Mouse (Mus musculus): ENCODE data around the gene 2610528A11Rik. TPM values are rescaled to one million over a fixed set of nuclear protein-coding genes. Genes with fewer than 3 reads are reported as not detected.

The 2610528A11Rik gene
- polyA plus RNA-seq, 1 experiment: 2.9 TPM

DNA sequence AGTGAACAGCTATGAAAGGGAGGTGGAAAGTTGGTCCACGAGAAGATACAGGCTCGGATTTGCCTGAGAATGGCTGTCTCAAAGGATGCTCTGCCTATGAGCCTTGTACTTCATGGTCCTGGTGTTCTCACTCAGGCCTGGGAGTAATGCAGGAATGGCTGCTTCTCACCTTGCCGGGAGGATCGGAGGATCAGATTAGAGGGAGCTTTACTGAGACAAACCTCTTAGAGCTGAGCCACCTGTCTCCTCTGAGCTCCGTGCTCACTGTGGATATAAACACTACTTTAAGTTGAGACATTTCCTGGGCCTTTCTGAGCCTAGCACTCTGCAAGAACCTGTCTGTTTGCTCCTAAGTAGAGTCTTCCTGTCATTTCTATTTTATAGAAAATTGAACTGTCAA lies 12.3 kb downstream of the 2610528A11Rik start:
- Histone ChIP-seq H3K4me3 (ENCODE audit: control insufficient read depth, insufficient read depth, low read length) (no peak overlapping the region), H3K27me3 (ENCODE audit: control insufficient read depth, insufficient read depth, low read length) (no peaks in the 10 kb centered on the region), H3K27ac (ENCODE audit: control insufficient read depth, insufficient read depth, low read length) (no peak overlapping the region), H3K4me1 (replicated peaks; ENCODE audit: control insufficient read depth, insufficient read depth, low read length) (no peaks in the 10 kb centered on the region), H3K36me3 (ENCODE audit: control insufficient read depth, insufficient read depth, low read length) (no peaks in the 10 kb centered on the region)
- TF ChIP-seq POLR2A (IDR thresholded peaks at IDR 0.05; ENCODE audit: control insufficient read depth, extremely low read depth, insufficient read depth, low read length, poor library complexity): no peak
- no peak for TF ChIP-seq CTCF (IDR thresholded peaks at IDR 0.05; ENCODE audit: borderline replicate concordance, control insufficient read depth, extremely low read depth, insufficient read depth, low read length, poor library complexity)
- 92% methylated on average over 5 of the region's 5 CpGs for WGBS
- no peak for DNase-seq

GRCm38 (mm10) chr14:37097956-37098530 lies 15.8 kb downstream of the 2610528A11Rik start, which contains the start of gene Cdhr1:
Gene Cdhr1, minus strand, starts transcription at chr14:37098347.
- TF ChIP-seq POLR2A (IDR thresholded peaks at IDR 0.05; ENCODE audit: control insufficient read depth, extremely low read depth, insufficient read depth, low read length, poor library complexity): no peak
- TF ChIP-seq CTCF (IDR thresholded peaks at IDR 0.05; ENCODE audit: borderline replicate concordance, control insufficient read depth, extremely low read depth, insufficient read depth, low read length, poor library complexity): no peak
- Histone ChIP-seq H3K4me1 (replicated peaks; ENCODE audit: control insufficient read depth, insufficient read depth, low read length) (no peaks in the 10 kb centered on the region), H3K4me3 (ENCODE audit: control insufficient read depth, insufficient read depth, low read length) (no peak within 1 kb of the TSS), H3K27me3 (ENCODE audit: control insufficient read depth, insufficient read depth, low read length) (no peaks in the 10 kb centered on the region), H3K27ac (ENCODE audit: control insufficient read depth, insufficient read depth, low read length) (no peak within 1 kb of the TSS), H3K36me3 (ENCODE audit: control insufficient read depth, insufficient read depth, low read length) (no peaks in the 10 kb centered on the region)
- no peak for DNase-seq
- WGBS: 4% methylated on average over 30 of the region's 30 CpGs

DNA sequence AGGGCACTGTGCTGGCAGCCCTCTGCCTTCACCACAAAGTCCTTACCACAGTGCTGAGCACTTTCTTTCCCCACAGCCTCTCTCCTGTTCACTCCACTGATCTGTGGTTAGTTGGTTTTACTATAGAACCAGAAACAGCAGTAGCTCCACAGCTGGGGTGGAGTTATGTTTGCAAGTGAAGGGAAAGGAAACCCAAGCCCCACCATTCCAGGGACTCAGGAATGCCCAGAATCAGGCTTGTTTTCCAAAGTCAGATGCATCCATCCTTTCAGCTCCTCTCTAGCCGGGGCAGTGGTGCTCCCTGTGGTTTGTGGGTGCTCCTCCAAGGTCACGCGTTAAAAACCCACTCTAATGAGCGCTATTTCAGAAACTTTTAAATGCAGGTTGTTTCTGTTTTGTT lies 18.3 kb downstream of the 2610528A11Rik start:
- Histone ChIP-seq H3K27ac (ENCODE audit: control insufficient read depth, insufficient read depth, low read length) (no peak overlapping the region), H3K4me3 (ENCODE audit: control insufficient read depth, insufficient read depth, low read length) (no peak overlapping the region), H3K4me1 (replicated peaks; ENCODE audit: control insufficient read depth, insufficient read depth, low read length) (no peaks in the 10 kb centered on the region), H3K36me3 (ENCODE audit: control insufficient read depth, insufficient read depth, low read length) (no peaks in the 10 kb centered on the region), H3K27me3 (ENCODE audit: control insufficient read depth, insufficient read depth, low read length) (no peaks in the 10 kb centered on the region)
- no peak for DNase-seq
- no peak for TF ChIP-seq POLR2A (IDR thresholded peaks at IDR 0.05; ENCODE audit: control insufficient read depth, extremely low read depth, insufficient read depth, low read length, poor library complexity)
- TF ChIP-seq CTCF (IDR thresholded peaks at IDR 0.05; ENCODE audit: borderline replicate concordance, control insufficient read depth, extremely low read depth, insufficient read depth, low read length, poor library complexity): no peak
- WGBS: 72% methylated on average over 4 of the region's 4 CpGs

GRCm38 (mm10) chr14:37094436-37094835 lies 19.4 kb downstream of the 2610528A11Rik start:
- TF ChIP-seq POLR2A (IDR thresholded peaks at IDR 0.05; ENCODE audit: control insufficient read depth, extremely low read depth, insufficient read depth, low read length, poor library complexity): no peak
- TF ChIP-seq CTCF (IDR thresholded peaks at IDR 0.05; ENCODE audit: borderline replicate concordance, control insufficient read depth, extremely low read depth, insufficient read depth, low read length, poor library complexity): no peak
- Histone ChIP-seq H3K27ac (ENCODE audit: control insufficient read depth, insufficient read depth, low read length) (no peak overlapping the region), H3K4me1 (replicated peaks; ENCODE audit: control insufficient read depth, insufficient read depth, low read length) (no peaks in the 10 kb centered on the region), H3K4me3 (ENCODE audit: control insufficient read depth, insufficient read depth, low read length) (no peak overlapping the region), H3K36me3 (ENCODE audit: control insufficient read depth, insufficient read depth, low read length) (no peaks in the 10 kb centered on the region), H3K27me3 (ENCODE audit: control insufficient read depth, insufficient read depth, low read length) (no peaks in the 10 kb centered on the region)
- 84% methylated on average over 6 of the region's 6 CpGs for WGBS
- no peak for DNase-seq

DNA sequence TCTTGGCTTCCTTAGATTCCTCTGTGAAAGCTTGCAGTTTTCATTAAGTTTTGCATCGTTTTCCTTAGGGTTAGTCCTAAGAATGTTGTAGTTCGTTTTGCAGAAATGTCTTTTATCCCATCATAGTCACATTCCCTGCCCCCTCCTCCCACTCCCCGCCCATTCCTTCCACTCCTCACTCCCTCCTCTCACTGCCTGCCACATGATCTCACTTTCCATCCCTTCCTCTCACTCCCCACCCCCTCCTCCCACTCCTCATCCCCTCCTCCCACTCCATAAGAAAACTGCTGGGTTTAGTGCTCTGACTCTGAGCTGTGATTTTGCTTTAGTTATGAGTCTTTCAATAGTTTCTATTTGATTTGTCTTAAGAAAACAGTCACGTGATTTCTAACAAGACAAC lies 30.1 kb downstream of the 2610528A11Rik start:
- H3K4me3 ChIP-seq (ENCODE audit: control insufficient read depth, insufficient read depth, low read length): no peak overlapping the region
- DNase-seq: no peak
- 44% methylated on average over 4 of the region's 4 CpGs for WGBS
- H3K27me3 ChIP-seq (ENCODE audit: control insufficient read depth, insufficient read depth, low read length): no peaks in the 10 kb centered on the region
- no peak for TF ChIP-seq POLR2A (IDR thresholded peaks at IDR 0.05; ENCODE audit: control insufficient read depth, extremely low read depth, insufficient read depth, low read length, poor library complexity)
- no peak for TF ChIP-seq CTCF (IDR thresholded peaks at IDR 0.05; ENCODE audit: borderline replicate concordance, control insufficient read depth, extremely low read depth, insufficient read depth, low read length, poor library complexity)
- no peaks in the 10 kb centered on the region for H3K36me3 ChIP-seq (ENCODE audit: control insufficient read depth, insufficient read depth, low read length)
- H3K27ac ChIP-seq (ENCODE audit: control insufficient read depth, insufficient read depth, low read length): no peak overlapping the region
- no peaks in the 10 kb centered on the region for H3K4me1 ChIP-seq (replicated peaks; ENCODE audit: control insufficient read depth, insufficient read depth, low read length)

DNA sequence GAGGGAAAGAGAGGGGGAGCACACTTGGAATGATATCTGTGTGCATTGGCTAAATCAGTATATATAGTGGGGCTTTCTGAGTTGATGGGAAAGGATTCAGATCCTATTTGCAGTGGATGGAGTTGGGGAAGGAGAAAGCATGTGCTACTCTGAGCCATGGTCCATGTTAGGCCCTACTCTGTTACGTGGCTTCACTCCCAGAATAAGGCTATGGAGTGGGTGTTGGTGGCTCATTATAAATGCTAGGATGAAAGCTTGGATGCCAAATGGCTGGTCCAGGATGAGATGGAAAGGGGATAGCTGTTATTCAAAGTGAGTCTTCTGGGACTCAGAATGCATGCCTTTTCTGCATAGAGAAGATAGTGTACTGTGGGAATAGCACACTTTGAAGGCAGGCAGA lies 33.1 kb downstream of the 2610528A11Rik start:
- 90% methylated on average over 1 of the region's 1 CpGs for WGBS
- H3K27ac ChIP-seq (ENCODE audit: control insufficient read depth, insufficient read depth, low read length): no peak overlapping the region
- H3K27me3 ChIP-seq (ENCODE audit: control insufficient read depth, insufficient read depth, low read length): no peaks in the 10 kb centered on the region
- no peaks in the 10 kb centered on the region for H3K4me1 ChIP-seq (replicated peaks; ENCODE audit: control insufficient read depth, insufficient read depth, low read length)
- TF ChIP-seq CTCF (IDR thresholded peaks at IDR 0.05; ENCODE audit: borderline replicate concordance, control insufficient read depth, extremely low read depth, insufficient read depth, low read length, poor library complexity) (no peak), POLR2A (IDR thresholded peaks at IDR 0.05; ENCODE audit: control insufficient read depth, extremely low read depth, insufficient read depth, low read length, poor library complexity) (no peak)
- no peaks in the 10 kb centered on the region for H3K36me3 ChIP-seq (ENCODE audit: control insufficient read depth, insufficient read depth, low read length)
- DNase-seq: no peak
- no peak overlapping the region for H3K4me3 ChIP-seq (ENCODE audit: control insufficient read depth, insufficient read depth, low read length)

- 26% methylated on average over 9 of the region's 9 CpGs for WGBS
- H3K4me3 ChIP-seq (ENCODE audit: control insufficient read depth, insufficient read depth, low read length): no peak overlapping the region
- no peaks in the 10 kb centered on the region for H3K4me1 ChIP-seq (replicated peaks; ENCODE audit: control insufficient read depth, insufficient read depth, low read length)
- no peaks in the 10 kb centered on the region for H3K36me3 ChIP-seq (ENCODE audit: control insufficient read depth, insufficient read depth, low read length)
- no peak overlapping the region for H3K27ac ChIP-seq (ENCODE audit: control insufficient read depth, insufficient read depth, low read length)
- H3K27me3 ChIP-seq (ENCODE audit: control insufficient read depth, insufficient read depth, low read length): no peaks in the 10 kb centered on the region
- TF ChIP-seq POLR2A (IDR thresholded peaks at IDR 0.05; ENCODE audit: control insufficient read depth, extremely low read depth, insufficient read depth, low read length, poor library complexity) (no peak), CTCF (IDR thresholded peaks at IDR 0.05; ENCODE audit: borderline replicate concordance, control insufficient read depth, extremely low read depth, insufficient read depth, low read length, poor library complexity) (no peak)
- DNase-seq: no peak
Observed at GRCm38 (mm10) chr14:37068516-37068915, 45.3 kb downstream of the 2610528A11Rik start.
